Mouse (Mus musculus) heart, embryonic 11.5 days (tissue): ENCODE measurements around the gene Bicc1. TPM values are rescaled to one million over a fixed set of nuclear protein-coding genes. Genes with fewer than 3 reads are reported as not detected.

Source experiments
- ATAC-seq: fragments of 200-750 bp; cut with Nextera tagmentation; replicated peaks from 2 replicates; pipeline ENCODE4 v1.8.0; 2017; ENCODE audit warnings: moderate library complexity; ENCODE audit not compliant: insufficient number of reproducible peaks, low FRiP score, low TSS enrichment
- H3K27ac ChIP-seq: fragments of 300-500 bp; sonication (generic); 2 replicates; pipeline ENCODE4 v1.5.1; 2014; ENCODE audit warnings: mild to moderate bottlenecking, low read depth, low read length
- H3K27me3 ChIP-seq: fragments of 300-500 bp; sonication (generic); 2 replicates; pipeline ENCODE4 v1.6.1; 2014; ENCODE audit warnings: mild to moderate bottlenecking, low read length, mixed read lengths; ENCODE audit not compliant: control insufficient read depth, insufficient read depth
- H3K36me3 ChIP-seq: fragments of 300-500 bp; sonication (generic); 2 replicates; pipeline ENCODE4 v1.6.1; 2014; ENCODE audit warnings: mild to moderate bottlenecking, low read length, moderate library complexity, mixed read lengths; ENCODE audit not compliant: control insufficient read depth, insufficient read depth
- H3K4me1 ChIP-seq: fragments of 300-500 bp; sonication (generic); 2 replicates; pipeline ENCODE4 v1.6.1; 2014; ENCODE audit warnings: low read length; ENCODE audit not compliant: control insufficient read depth, insufficient read depth
- H3K4me2 ChIP-seq: fragments of 300-500 bp; sonication (generic); 2 replicates; pipeline ENCODE4 v1.6.1; 2014; ENCODE audit warnings: mild to moderate bottlenecking, moderate library complexity
- H3K4me3 ChIP-seq: fragments of 300-500 bp; sonication (generic); 2 replicates; pipeline ENCODE4 v1.5.1; 2014; ENCODE audit warnings: low read depth, low read length
- H3K9ac ChIP-seq: fragments of 300-500 bp; sonication (generic); 2 replicates; pipeline ENCODE4 v1.6.1; 2014; ENCODE audit warnings: mild to moderate bottlenecking, low read depth, low read length, moderate library complexity
- H3K9me3 ChIP-seq: fragments of 300-500 bp; sonication (generic); replicated peaks from 2 replicates; pipeline ENCODE4 v1.6.1; 2016; ENCODE audit warnings: low read length; ENCODE audit not compliant: control insufficient read depth
- WGBS: fragments of 180-500 bp; shearing (Covaris S2); extraction: QIAGEN DNeasy Blood & Tissue Kit; methylation state at CpG from one replicate; pipeline ENCODE4 v1.1.7; 2014; ENCODE audit not compliant: insufficient replicate concordance; 5-methylcytosine and 5-hydroxymethylcytosine counted together
- polyA plus RNA-seq: library from polyadenylated mRNA; unstranded; fragments of >200 nt; fragmentation: Nextera tagmentation; extraction: Ambion mirVana; gene quantifications from 2 replicates; pipeline ENCODE4 v1.2.1, GENCODE M21; 2014

Gene Bicc1
- polyA plus RNA-seq, 1 experiment from 2014 or later: 14.1 TPM

DNA sequence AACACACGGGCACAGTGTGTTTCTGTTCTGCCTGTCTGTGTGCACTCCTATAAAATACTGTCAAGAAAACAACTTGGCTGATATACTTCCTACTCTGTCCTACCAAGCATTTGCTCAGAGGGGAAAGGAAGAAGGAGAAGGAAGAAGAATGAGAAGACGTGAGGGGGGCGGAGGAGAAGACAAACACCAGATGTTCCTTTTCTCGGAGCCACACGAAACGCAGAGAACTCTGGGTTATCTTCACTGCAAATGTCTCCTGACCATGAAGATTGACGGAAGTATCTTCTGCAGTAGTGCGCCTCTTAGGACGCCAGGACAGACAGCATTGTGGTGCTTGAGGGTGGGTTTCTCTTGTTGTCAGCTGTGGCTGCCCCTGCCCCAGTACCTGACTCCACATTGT, 134.8 kb downstream of the Bicc1 start:
- no peaks in the 10 kb centered on the region for H3K9me3 ChIP-seq
- H3K27ac ChIP-seq: peak overlapping the region; percentile 80
- H3K36me3 ChIP-seq: no peaks in the 10 kb centered on the region
- no peak for ATAC-seq
- H3K4me1 ChIP-seq: peaks cover 30% of the 10 kb centered on the region
- H3K27me3 ChIP-seq: no peaks in the 10 kb centered on the region
- whole genome bisulfite sequencing: 18% methylated on average over 9 of the region's 9 CpGs
- no peak overlapping the region for H3K4me3 ChIP-seq
- H3K4me2 ChIP-seq: peak overlapping the region; percentile 44
- no peak overlapping the region; the same call in 1 of the 2 replicates for H3K9ac ChIP-seq

- Histone ChIP-seq H3K9ac (no peak overlapping the region), H3K4me1 (peaks cover 22% of the 10 kb centered on the region), H3K27ac (no peak overlapping the region), H3K36me3 (no peaks in the 10 kb centered on the region), H3K27me3 (no peaks in the 10 kb centered on the region), H3K9me3 (no peaks in the 10 kb centered on the region), H3K4me2 (no peak overlapping the region), H3K4me3 (no peak overlapping the region)
- ATAC-seq: no peak
- 52% methylated on average over 3 of the region's 3 CpGs for WGBS
Measured at GRCm38 (mm10) chr10:71023471-71023870, 136.0 kb downstream of the Bicc1 start.

GRCm38 (mm10) chr10:71020459-71020858, 139.0 kb downstream of the Bicc1 start:
- Histone ChIP-seq H3K9me3 (no peaks in the 10 kb centered on the region), H3K36me3 (no peaks in the 10 kb centered on the region), H3K4me3 (no peak overlapping the region), H3K27me3 (no peaks in the 10 kb centered on the region), H3K9ac (no peak overlapping the region), H3K4me1 (peaks cover 12% of the 10 kb centered on the region), H3K4me2 (no peak overlapping the region), H3K27ac (no peak overlapping the region)
- WGBS: 80% methylated on average over 5 of the region's 5 CpGs
- no peak for ATAC-seq

DNA sequence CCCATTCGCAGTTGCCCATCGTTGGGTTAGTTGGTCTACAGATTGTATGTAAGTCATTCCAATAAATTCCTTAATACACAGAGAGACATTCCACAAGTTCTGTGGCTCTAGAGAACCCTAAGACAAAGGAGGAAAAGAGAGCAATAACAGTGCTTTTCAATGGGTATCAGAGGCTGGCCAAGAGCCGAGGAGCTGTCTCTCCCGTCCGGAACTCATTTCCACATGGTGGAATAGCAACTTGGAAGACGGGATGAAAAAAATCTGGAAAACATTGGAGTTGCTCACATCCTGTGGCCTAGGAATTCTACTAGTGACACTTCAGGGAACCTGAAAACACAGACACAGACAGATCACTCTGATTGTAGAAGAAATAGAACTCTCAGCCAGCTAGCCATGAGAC, 139.7 kb downstream of the Bicc1 start:
- no peak overlapping the region for H3K4me3 ChIP-seq
- H3K9ac ChIP-seq: no peak overlapping the region
- H3K27ac ChIP-seq: no peak overlapping the region
- peaks cover 8% of the 10 kb centered on the region for H3K4me1 ChIP-seq
- H3K36me3 ChIP-seq: no peaks in the 10 kb centered on the region
- no peaks in the 10 kb centered on the region for H3K9me3 ChIP-seq
- H3K27me3 ChIP-seq: no peaks in the 10 kb centered on the region
- 87% methylated on average over 6 of the region's 6 CpGs for WGBS
- ATAC-seq: no peak
- H3K4me2 ChIP-seq: no peak overlapping the region

DNA sequence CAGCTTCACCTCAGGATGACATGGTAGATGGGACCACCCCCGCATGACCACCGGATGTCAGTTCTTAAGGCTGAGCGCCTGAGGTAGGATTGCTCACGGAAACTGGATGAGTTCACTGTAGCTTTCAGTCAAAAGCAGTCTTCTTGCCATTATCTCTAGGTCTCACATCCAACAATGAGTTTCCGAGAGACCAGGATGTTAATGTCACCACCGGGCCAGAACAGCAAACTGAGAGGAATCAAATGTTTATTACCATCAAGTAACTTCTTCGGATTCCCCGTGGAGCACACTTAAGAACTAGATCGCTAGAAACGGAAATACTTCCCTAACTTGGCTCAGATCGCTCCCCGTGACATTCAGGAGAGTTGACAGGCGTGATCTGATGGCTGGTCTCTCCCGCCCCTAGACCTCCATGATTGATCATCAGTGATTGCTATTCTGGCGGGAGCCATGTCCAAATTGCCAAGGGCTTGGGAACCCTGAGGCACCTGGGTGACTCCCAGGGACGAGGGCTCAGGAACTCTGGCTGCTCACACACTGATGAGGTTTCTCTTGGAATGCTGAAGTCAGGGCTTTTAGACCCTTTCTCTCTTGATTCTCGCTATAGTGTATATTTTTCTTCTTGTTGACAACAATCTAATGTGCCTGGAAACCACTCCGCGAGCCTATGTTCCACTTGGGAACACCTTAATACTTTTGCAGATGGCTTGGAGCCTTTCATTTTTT, 149.6 kb downstream of the Bicc1 start:
- H3K4me3 ChIP-seq: no peak overlapping the region
- H3K4me2 ChIP-seq: no peak overlapping the region
- H3K27me3 ChIP-seq: no peaks in the 10 kb centered on the region
- WGBS: 75% methylated on average over 19 of the region's 19 CpGs
- H3K4me1 ChIP-seq: no peaks in the 10 kb centered on the region
- no peak for ATAC-seq
- no peak overlapping the region for H3K27ac ChIP-seq
- no peak overlapping the region for H3K9ac ChIP-seq
- H3K36me3 ChIP-seq: no peaks in the 10 kb centered on the region
- no peaks in the 10 kb centered on the region for H3K9me3 ChIP-seq

DNA sequence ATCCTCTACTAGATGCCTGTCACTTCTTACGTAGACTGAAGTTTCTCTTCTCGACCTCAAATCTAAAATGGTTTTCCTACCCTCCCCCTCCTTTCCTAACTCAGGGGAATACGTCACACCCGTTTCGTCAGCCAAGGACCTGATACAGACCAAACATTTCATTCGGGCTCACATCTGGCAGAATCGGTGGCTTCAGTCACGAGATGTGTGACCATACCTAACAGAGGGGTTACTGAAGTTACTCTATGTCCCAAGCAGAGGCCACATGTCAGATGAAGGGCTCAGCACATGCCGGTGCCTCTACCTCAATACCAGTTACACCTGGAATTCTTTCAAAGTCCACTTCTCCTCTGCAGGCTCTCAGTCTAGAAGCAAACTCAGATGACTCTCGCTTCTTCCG, 150.8 kb downstream of the Bicc1 start:
- H3K27ac ChIP-seq: no peak overlapping the region
- WGBS: 78% methylated on average over 11 of the region's 11 CpGs
- H3K4me3 ChIP-seq: no peak overlapping the region
- no peak overlapping the region for H3K4me2 ChIP-seq
- no peaks in the 10 kb centered on the region for H3K4me1 ChIP-seq
- H3K36me3 ChIP-seq: no peaks in the 10 kb centered on the region
- H3K9me3 ChIP-seq: no peaks in the 10 kb centered on the region
- ATAC-seq: no peak
- no peak overlapping the region for H3K9ac ChIP-seq
- no peaks in the 10 kb centered on the region for H3K27me3 ChIP-seq

- WGBS: 80% methylated on average over 9 of the region's 9 CpGs
- no peak for ATAC-seq
- H3K36me3 ChIP-seq: no peaks in the 10 kb centered on the region
- no peaks in the 10 kb centered on the region for H3K9me3 ChIP-seq
- no peaks in the 10 kb centered on the region for H3K27me3 ChIP-seq
- no peak overlapping the region for H3K27ac ChIP-seq
- no peak overlapping the region for H3K4me2 ChIP-seq
- H3K9ac ChIP-seq: no peak overlapping the region
- no peaks in the 10 kb centered on the region for H3K4me1 ChIP-seq
- H3K4me3 ChIP-seq: no peak overlapping the region
Measured at GRCm38 (mm10) chr10:71007956-71008355, 151.5 kb downstream of the Bicc1 start.

DNA sequence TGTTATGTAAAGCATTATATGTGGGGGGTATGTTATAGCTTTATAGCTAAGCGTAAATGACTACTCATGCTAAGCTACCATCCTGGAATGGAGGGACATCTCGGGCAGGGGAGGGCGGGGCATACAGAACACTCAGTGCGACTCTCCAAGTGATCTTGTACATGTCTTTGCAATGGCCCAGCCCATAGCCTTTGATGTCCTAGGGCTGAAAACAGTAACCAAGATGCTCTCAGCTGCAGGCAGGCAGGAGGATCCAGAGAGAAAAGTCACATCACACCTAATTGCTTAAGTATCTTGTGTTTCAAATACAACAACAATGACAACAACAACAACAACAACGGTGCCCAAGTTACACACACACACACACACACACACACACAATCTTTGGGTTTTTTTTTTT, 152.0 kb downstream of the Bicc1 start:
- Histone ChIP-seq H3K9me3 (no peaks in the 10 kb centered on the region), H3K4me3 (no peak overlapping the region), H3K27ac (no peak overlapping the region), H3K27me3 (no peaks in the 10 kb centered on the region), H3K4me1 (no peaks in the 10 kb centered on the region), H3K36me3 (no peaks in the 10 kb centered on the region), H3K9ac (no peak overlapping the region), H3K4me2 (no peak overlapping the region)
- no peak for ATAC-seq
- WGBS: 81% methylated on average over 5 of the region's 5 CpGs

DNA sequence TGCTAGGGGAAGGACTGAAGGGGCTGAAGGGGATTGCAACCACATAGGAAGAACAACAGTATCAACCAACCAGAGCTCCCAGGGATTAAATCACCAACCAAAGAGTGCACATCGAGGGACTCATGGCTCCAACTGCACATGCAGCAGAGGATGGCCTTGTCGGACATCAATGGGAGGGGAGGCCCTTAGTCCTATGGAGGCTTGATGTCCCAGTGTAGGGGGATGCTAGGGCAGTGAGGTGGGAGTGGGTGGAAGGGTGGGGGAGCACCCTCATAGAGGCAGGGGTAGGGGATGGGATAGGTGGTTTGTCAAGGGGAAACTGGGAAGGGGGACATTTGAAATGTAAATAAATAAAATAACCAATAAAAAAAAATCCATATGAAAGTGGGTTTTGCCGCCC, 152.5 kb downstream of the Bicc1 start:
- no peak for ATAC-seq
- H3K4me3 ChIP-seq: no peak overlapping the region
- H3K9me3 ChIP-seq: no peaks in the 10 kb centered on the region
- H3K4me1 ChIP-seq: no peaks in the 10 kb centered on the region
- H3K9ac ChIP-seq: no peak overlapping the region
- no peaks in the 10 kb centered on the region for H3K36me3 ChIP-seq
- H3K4me2 ChIP-seq: no peak overlapping the region
- no peaks in the 10 kb centered on the region for H3K27me3 ChIP-seq
- no peak overlapping the region for H3K27ac ChIP-seq
- 87% methylated on average over 3 of the region's 3 CpGs for WGBS
